Mouse (Mus musculus): Measurements from ENCODE around the gene Arntl. TPM values are rescaled to one million over a fixed set of nuclear protein-coding genes. Genes with fewer than 3 reads are reported as not detected.
A peak's percentile ranks its signal among the peaks of the same experiment; 100 is the strongest.

The Arntl gene
- polyA plus RNA-seq, 1 experiment from 2014 or later, result 7.7 TPM

DNA sequence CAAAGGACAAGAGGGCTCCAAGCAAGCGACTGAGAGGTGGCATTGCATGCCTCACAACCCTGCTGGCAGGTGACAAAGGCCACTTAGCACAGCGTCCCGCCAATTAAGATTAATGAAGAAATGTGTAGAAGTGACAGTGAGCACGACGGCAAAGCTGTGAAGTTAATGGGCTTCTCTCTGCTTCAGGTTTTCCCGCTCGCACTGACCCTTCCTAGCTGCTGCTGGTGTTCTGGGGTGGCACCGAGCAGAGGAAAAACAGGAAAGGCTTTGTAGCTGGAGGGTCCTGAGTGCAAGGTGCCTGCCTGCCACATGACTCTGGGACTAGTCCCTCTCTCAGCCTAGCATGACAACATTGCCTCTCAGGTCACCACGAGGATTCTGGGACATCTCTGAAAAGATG, 18.7 kb upstream of the Arntl start:
- no peaks in the 10 kb centered on the region for H3K27me3 ChIP-seq (ENCODE audit: poor library complexity, severe bottlenecking)
- 0 out of 2 replicates have a peak, but pooled peaks cover 5% of the 10 kb centered on the region for H3K9me3 ChIP-seq
- DNase-seq (ENCODE audit: extremely low spot score, low spot score), result no peak
- WGBS, result 65% methylated on average over 9 of the region's 9 CpGs
- H3K36me3 ChIP-seq (replicated peaks), result no peaks in the 10 kb centered on the region
- peaks cover 32% of the 10 kb centered on the region for H3K4me1 ChIP-seq
- no peak overlapping the region for H3K27ac ChIP-seq
- no peak overlapping the region for H3K4me3 ChIP-seq

DNA sequence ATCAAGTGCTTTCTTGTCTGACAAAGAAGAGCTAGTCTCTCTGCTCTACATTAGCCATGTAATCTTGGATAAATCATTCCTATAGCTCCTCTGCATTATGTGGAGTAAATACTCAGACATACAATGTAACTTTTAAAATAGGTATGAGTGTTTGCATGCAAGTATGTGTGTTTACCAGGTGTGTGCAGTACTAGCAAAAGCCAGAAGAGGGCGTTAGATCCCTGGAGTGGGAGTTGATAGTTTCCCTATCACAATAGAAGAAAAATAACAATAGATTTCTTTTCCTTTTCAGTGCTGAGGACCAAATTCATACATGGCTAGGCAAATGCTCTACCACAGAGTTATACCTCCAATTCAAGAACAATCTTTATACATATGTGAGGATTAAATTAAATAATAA, 15.5 kb upstream of the Arntl start:
- H3K9me3 ChIP-seq, result 0 out of 2 replicates have a peak, but pooled peaks cover 5% of the 10 kb centered on the region
- WGBS, result 68% methylated on average over 1 of the region's 1 CpGs
- H3K4me1 ChIP-seq, result peaks cover 17% of the 10 kb centered on the region
- H3K27ac ChIP-seq, result no peak overlapping the region
- H3K4me3 ChIP-seq, result no peak overlapping the region
- H3K27me3 ChIP-seq (ENCODE audit: poor library complexity, severe bottlenecking), result no peaks in the 10 kb centered on the region
- H3K36me3 ChIP-seq (replicated peaks), result no peaks in the 10 kb centered on the region
- no peak for DNase-seq (ENCODE audit: extremely low spot score, low spot score)

DNA sequence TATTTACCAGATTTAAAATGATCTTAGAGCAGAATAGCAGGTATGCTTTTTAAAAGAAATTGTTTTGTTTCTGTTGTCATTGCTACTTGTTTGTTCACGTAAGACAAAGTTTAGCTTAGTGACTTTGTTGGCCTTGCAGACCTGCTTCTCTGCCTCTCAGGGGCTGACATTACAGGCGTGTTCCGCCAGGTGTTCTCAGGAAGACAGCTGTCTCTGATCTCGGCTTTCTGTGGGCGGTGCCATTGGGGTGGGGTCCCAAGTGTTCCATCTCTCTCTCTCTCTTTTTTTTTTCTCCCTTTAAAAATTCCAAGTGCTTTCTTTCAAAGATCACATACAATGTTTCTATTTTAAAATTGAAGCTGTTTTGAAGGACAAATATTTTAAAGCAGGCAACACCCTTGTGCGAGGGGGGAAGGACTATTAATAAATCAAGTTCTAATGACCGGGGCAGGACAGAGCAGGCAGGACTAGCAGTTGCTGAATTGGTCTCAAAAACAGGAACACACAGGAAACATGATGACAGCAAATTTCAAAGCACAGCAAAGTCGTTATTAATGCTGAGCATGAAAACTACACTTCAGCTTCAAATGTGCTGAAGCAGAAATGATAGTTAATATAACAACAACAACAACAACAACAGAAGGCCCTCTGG, 14.4 kb upstream of the Arntl start:
- Histone ChIP-seq H3K27ac (no peak overlapping the region), H3K27me3 (ENCODE audit: poor library complexity, severe bottlenecking) (no peaks in the 10 kb centered on the region), H3K4me1 (peaks cover 24% of the 10 kb centered on the region), H3K9me3 (0 out of 2 replicates have a peak, but pooled peaks cover 5% of the 10 kb centered on the region), H3K4me3 (no peak overlapping the region), H3K36me3 (replicated peaks) (no peaks in the 10 kb centered on the region)
- 71% methylated on average over 8 of the region's 8 CpGs for WGBS
- no peak for DNase-seq (ENCODE audit: extremely low spot score, low spot score)

DNA sequence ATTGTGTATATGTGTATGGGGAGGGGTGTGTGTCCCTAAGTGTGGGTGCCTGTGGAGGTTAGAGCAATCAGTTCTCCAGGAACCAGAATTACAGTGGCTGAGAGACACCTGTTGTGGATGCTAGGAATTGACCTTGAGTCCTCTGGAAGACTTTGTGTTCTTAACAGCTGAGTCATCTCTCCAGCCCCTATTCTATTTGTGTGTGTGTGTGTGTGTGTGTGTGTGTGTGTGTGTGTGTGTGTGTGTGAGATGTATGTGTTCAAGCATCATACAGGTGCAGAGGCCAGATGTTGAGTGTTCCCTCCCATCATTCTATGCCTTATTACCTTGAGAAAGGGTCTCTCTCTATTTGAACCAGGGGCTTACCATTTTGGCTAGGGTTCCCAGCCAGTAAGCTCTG, 13.4 kb upstream of the Arntl start:
- Histone ChIP-seq H3K36me3 (replicated peaks) (no peaks in the 10 kb centered on the region), H3K4me3 (no peak overlapping the region), H3K27me3 (ENCODE audit: poor library complexity, severe bottlenecking) (no peaks in the 10 kb centered on the region), H3K9me3 (0 out of 2 replicates have a peak, but pooled peaks cover 5% of the 10 kb centered on the region), H3K27ac (no peak overlapping the region), H3K4me1 (peaks cover 17% of the 10 kb centered on the region)
- DNase-seq (ENCODE audit: extremely low spot score, low spot score), result no peak

GRCm38 (mm10) chr7:113195271-113195670, 12.0 kb upstream of the Arntl start:
- WGBS, result 76% methylated on average over 2 of the region's 2 CpGs
- H3K9me3 ChIP-seq, result 0 out of 2 replicates have a peak, but pooled peaks cover 5% of the 10 kb centered on the region
- peaks cover 17% of the 10 kb centered on the region for H3K4me1 ChIP-seq
- H3K36me3 ChIP-seq (replicated peaks), result no peaks in the 10 kb centered on the region
- H3K27ac ChIP-seq, result no peak overlapping the region
- no peak overlapping the region for H3K4me3 ChIP-seq
- H3K27me3 ChIP-seq (ENCODE audit: poor library complexity, severe bottlenecking), result no peaks in the 10 kb centered on the region
- DNase-seq (ENCODE audit: extremely low spot score, low spot score), result no peak

GRCm38 (mm10) chr7:113196171-113196570, 11.1 kb upstream of the Arntl start:
- Histone ChIP-seq H3K4me1 (peaks cover 17% of the 10 kb centered on the region), H3K27ac (no peak overlapping the region), H3K36me3 (replicated peaks) (no peaks in the 10 kb centered on the region), H3K27me3 (ENCODE audit: poor library complexity, severe bottlenecking) (no peaks in the 10 kb centered on the region), H3K9me3 (0 out of 2 replicates have a peak, but pooled peaks cover under 1% of the 10 kb centered on the region), H3K4me3 (no peak overlapping the region)
- no peak for DNase-seq (ENCODE audit: extremely low spot score, low spot score)
- 78% methylated on average over 3 of the region's 3 CpGs for WGBS

DNA sequence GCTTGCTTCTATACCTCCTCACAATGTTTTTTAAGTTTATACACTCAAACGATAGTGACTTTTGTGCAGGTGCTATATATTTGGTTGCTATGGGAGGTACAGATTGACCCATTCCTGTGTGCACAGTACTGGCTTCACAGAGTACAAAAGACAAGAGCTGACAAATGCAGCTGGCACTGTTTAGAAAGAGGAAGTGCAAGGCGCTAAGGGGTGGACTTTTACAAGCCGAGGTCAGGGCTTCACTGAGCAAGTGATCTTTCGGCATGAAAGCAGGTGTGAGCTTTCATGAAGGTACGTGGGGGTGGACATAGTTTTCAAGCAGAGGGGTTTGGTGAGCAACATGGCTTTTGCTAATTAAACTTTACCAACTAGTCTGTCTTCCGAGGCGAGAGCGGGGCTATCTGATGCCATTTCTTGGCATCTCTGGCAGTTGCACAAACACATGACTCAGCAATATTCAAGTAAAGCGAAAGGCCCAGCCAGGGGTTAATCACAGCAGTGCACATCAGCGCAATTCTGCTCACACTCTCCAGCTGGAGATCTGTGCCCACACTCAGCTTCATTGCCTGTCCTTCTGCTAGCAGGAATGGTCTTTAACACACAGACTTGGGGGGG, 10.0 kb upstream of the Arntl start:
- Histone ChIP-seq H3K4me3 (no peak overlapping the region), H3K9me3 (no peaks in the 10 kb centered on the region), H3K27ac (no peak overlapping the region), H3K4me1 (peaks cover 17% of the 10 kb centered on the region), H3K27me3 (ENCODE audit: poor library complexity, severe bottlenecking) (0 out of 2 replicates have a peak, but pooled peaks cover under 1% of the 10 kb centered on the region), H3K36me3 (replicated peaks) (no peaks in the 10 kb centered on the region)
- WGBS, result 57% methylated on average over 10 of the region's 10 CpGs
- DNase-seq (ENCODE audit: extremely low spot score, low spot score), result no peak

GRCm38 (mm10) chr7:113201584-113201983, 5.7 kb upstream of the Arntl start:
- DNase-seq (ENCODE audit: extremely low spot score, low spot score), result no peak
- WGBS, result 65% methylated on average over 3 of the region's 3 CpGs
- H3K27me3 ChIP-seq (ENCODE audit: poor library complexity, severe bottlenecking), result peaks cover 41% of the 10 kb centered on the region
- H3K9me3 ChIP-seq, result no peaks in the 10 kb centered on the region
- peaks cover 17% of the 10 kb centered on the region for H3K4me1 ChIP-seq
- H3K4me3 ChIP-seq, result no peak overlapping the region
- H3K36me3 ChIP-seq (replicated peaks), result no peaks in the 10 kb centered on the region
- no peak overlapping the region for H3K27ac ChIP-seq

DNA sequence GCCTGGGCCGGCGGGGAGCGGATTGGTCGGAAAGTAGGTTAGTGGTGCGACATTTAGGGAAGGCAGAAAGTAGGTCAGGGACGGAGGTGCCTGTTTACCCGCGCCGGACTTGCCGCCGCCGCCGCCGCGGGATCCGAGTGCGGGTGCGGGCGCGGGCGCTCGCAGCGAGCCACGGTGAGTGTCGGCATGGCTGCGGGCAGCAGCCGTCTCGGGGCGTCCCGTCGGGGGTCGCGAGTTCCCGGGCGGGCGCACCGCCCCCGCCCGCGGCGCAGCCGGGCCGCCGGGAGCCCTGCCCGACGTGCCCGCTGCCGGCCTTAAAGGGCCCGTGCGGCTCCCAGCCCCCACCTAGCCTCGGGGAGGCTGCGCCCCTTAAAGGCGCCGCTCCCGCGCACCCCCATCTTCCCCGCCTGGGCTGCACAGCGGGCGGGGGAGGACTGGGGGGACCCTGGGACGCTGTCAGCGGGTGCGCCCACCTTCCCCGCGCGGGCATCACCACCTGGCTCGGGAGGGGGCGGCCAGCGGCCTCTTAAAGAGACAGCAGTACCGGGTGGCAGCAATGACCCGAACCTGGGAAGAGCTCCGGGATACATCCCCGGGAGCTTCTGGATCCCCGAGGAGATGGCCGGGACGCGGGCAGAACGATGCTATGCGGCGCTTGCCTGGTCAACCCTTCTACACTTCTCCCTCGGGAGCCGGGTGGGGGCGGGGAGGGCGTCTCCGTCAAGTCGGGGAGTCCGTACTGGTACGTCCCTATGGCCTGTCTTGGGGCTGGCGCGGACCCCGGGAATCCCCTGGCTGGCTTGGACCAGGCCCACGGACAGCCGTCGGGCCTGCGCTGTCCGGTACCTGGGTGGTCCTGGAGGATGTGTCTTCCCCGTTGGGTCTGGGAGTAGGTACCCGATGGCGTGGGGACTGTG, 464 bp downstream of the Arntl start:
- 1% methylated on average over 95 of the region's 98 CpGs for WGBS
- H3K36me3 ChIP-seq (replicated peaks), result no peaks in the 10 kb centered on the region
- H3K4me1 ChIP-seq, result peaks cover 17% of the 10 kb centered on the region
- peak; percentile 58 for DNase-seq (ENCODE audit: extremely low spot score, low spot score)
- peak overlapping the region; percentile 72 for H3K4me3 ChIP-seq
- H3K27me3 ChIP-seq (ENCODE audit: poor library complexity, severe bottlenecking), result peaks cover 82% of the 10 kb centered on the region
- peak overlapping the region; percentile 84 for H3K27ac ChIP-seq
- H3K9me3 ChIP-seq, result no peaks in the 10 kb centered on the region

GRCm38 (mm10) chr7:113208388-113208753, 1.1 kb downstream of the Arntl start:
- 1% methylated on average over 19 of the region's 19 CpGs for WGBS
- Histone ChIP-seq H3K4me3 (peak overlapping the region; percentile 72), H3K27ac (peak overlapping the region; percentile 84; the same call in 1 of the 2 replicates), H3K4me1 (peaks cover 17% of the 10 kb centered on the region), H3K36me3 (replicated peaks) (no peaks in the 10 kb centered on the region), H3K9me3 (no peaks in the 10 kb centered on the region), H3K27me3 (ENCODE audit: poor library complexity, severe bottlenecking) (peaks cover 75% of the 10 kb centered on the region)
- no peak for DNase-seq (ENCODE audit: extremely low spot score, low spot score)

DNA sequence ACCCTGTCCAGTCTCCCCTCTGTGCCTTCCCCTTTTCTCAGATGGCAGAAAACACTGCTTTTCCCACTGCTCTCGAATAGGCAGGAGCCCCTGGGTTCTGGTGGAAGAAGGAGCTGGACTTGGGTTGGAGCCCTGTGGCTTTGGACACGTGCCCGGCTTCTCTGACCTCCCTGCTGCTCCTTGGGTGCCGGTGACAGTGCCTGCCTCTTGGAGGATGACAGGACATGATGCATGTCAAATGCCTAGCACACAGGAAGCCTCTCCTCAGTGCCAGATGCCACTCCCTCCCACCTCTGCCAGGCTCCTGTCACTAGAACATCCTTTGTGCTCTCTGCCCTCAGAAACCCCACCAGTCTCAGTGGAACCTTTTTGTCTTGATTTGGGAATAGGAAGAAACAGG, 3.2 kb downstream of the Arntl start:
- Histone ChIP-seq H3K27me3 (ENCODE audit: poor library complexity, severe bottlenecking) (peaks cover 57% of the 10 kb centered on the region), H3K4me1 (peaks cover 32% of the 10 kb centered on the region), H3K9me3 (no peaks in the 10 kb centered on the region), H3K4me3 (no peak overlapping the region), H3K36me3 (replicated peaks) (no peaks in the 10 kb centered on the region), H3K27ac (no peak overlapping the region)
- WGBS, result 53% methylated on average over 4 of the region's 4 CpGs
- DNase-seq (ENCODE audit: extremely low spot score, low spot score), result no peak

- H3K36me3 ChIP-seq (replicated peaks), result no peaks in the 10 kb centered on the region
- DNase-seq (ENCODE audit: extremely low spot score, low spot score), result no peak
- WGBS, result 53% methylated on average over 6 of the region's 6 CpGs
- H3K4me3 ChIP-seq, result no peak overlapping the region
- peaks cover 25% of the 10 kb centered on the region for H3K27me3 ChIP-seq (ENCODE audit: poor library complexity, severe bottlenecking)
- no peak overlapping the region for H3K27ac ChIP-seq
- peaks cover 18% of the 10 kb centered on the region for H3K4me1 ChIP-seq
- no peaks in the 10 kb centered on the region for H3K9me3 ChIP-seq
Observed at GRCm38 (mm10) chr7:113214245-113215169, 7.2 kb downstream of the Arntl start.
